In the genomic region with DNA sequence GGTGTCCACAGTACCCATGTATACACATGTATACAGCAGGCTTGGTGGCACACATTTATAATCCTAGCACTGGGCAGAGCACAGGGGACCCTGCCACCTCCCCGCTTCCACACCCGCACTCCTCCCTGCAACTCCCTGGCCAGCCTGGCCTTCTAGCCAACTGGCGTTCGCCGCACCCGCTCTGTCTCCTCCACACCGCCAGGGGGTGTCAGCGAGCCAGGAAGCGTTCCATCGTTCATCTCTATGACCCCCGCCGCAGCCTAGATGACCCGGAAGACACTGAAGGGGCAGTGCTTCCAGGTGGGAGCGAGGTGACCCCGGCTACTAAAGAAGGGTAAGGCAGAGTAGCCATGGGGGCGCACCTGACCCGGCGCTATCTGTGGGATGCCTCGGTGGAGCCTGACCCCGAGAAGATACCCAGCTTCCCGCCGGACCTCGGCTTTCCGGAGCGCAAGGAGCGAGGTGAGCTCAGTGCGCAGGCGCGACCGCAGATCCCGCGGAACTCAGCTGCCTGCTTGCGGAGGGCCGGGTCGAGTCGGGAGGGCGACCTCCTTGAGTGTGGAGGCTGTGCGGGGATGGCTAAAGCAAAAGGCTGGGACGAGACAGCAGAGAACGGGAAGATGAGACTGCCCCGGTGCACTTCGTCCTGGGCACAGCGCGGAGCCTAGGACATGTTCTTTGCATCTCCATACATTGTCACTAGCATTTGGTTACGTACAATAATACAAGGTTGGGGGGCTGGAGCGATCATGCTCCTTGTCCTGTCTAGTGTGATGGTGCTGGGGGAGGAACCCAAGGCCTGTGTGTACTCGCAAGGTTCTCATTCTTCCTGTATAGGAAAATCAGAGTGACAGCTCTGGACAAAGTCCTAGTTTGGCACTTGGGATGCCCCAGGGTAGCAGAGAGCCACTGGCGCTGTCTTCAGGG, we compare ENCODE assay signal across 8 mouse cellular contexts. TPM values are rescaled to one million over a fixed set of nuclear protein-coding genes. Genes with fewer than 3 reads are reported as not detected.
A peak's percentile ranks its signal among the peaks of the same experiment; 100 is the strongest.
DNase-seq lines count a peak whose midpoint lies in the region; ATAC-seq lines count a peak whose summit lies in the region.

TSS of gene Ndufb7 (plus strand) at position 203 of the 927 bp plus-strand sequence.

- peak; percentile 95 to 99 for DNase-seq in adrenal gland, adult (ENCODE audit: inconsistent age in 2 of 2, low spot score in 1 of 2)
- peak; percentile 95 for DNase-seq in embryo, embryonic 10.5 days (ENCODE audit: low spot score)
- DNase-seq in gastrocnemius, postnatal 25 days: peak; percentile 90
- peak; percentile 99 for DNase-seq in intestine, embryonic 14.5 days (ENCODE audit: low spot score)
- peak; percentile 96 to 97 for DNase-seq in left cerebral cortex, postnatal 14 days (ENCODE audit: low spot score in 2 of 2)
- peak; percentile 91 for DNase-seq in mesoderm, embryonic 11.5 days (ENCODE audit: low read depth, low spot score)
- DNase-seq in right cerebral cortex, postnatal 36 days (ENCODE audit: low spot score in 2 of 2): peak; percentile 92 to 93
- DNase-seq in yolk sac, embryonic 10.5 days (ENCODE audit: low spot score): peak; percentile 92

- H3K27ac ChIP-seq in intestine, embryonic 14.5 days (ENCODE audit: low read depth): peak within 1 kb of the TSS; percentile 65; the same call in 1 of the 2 replicates

- peak within 1 kb of the TSS; percentile 47 for H3K4me3 ChIP-seq in intestine, embryonic 14.5 days (ENCODE audit: low read depth, low read length)

- H3K36me3 ChIP-seq in intestine, embryonic 14.5 days (ENCODE audit: control insufficient read depth, insufficient read depth, low read length): peaks cover 17% of the 10 kb centered on the region

- peak; percentile 82 for ATAC-seq in intestine, embryonic 14.5 days (replicated peaks; ENCODE audit: low FRiP score, low TSS enrichment, low read depth)

- intact Hi-C loops in left cerebral cortex, postnatal 14 days (cut with DNase I): no loop called here

- H3K9me3 ChIP-seq in intestine, embryonic 14.5 days (ENCODE audit: control insufficient read depth, low read length): no peaks in the 10 kb centered on the region

- peaks cover 11% of the 10 kb centered on the region for H3K4me1 ChIP-seq in intestine, embryonic 14.5 days (replicated peaks; ENCODE audit: control insufficient read depth, insufficient read depth, low read length)

- peak within 1 kb of the TSS; percentile 60 for H3K9ac ChIP-seq in intestine, embryonic 14.5 days (ENCODE audit: low read length)

- WGBS in intestine, embryonic 14.5 days: under 1% methylated on average over 48 of the region's 48 CpGs

- H3K4me2 ChIP-seq in intestine, embryonic 14.5 days (ENCODE audit: low read length): peak within 1 kb of the TSS; percentile 67

- no peaks in the 10 kb centered on the region for H3K27me3 ChIP-seq in intestine, embryonic 14.5 days (replicated peaks; ENCODE audit: control insufficient read depth, insufficient read depth, low read length)

RNA-seq across cellular contexts. Expression of gene Ndufb7, which starts in this region (rescaled TPM):
- 100 to 1,000 TPM; 349 to 360 TPM for total RNA-seq in gastrocnemius, postnatal 25 days (2021)
- 364 and 372 TPM in 2 replicates for polyA plus RNA-seq in intestine, embryonic 14.5 days (2014; fragmentation: Nextera tagmentation; extraction: Ambion mirVana)
- 100 to 1,000 TPM; 141 to 147 TPM for total RNA-seq in left cerebral cortex, postnatal 14 days (2021)

Comparison
In these comparisons a context has a peak if more than half of its experiments do, and no peak if none do; other contexts are left out.
1. Peak in every context shown above with its lines: DNase-seq, ATAC-seq, H3K4me3 ChIP-seq and H3K27ac ChIP-seq.